Mouse (Mus musculus) cerebellum, adult 2 months (tissue): ENCODE measurements around the gene Olfr68. TPM values are rescaled to one million over a fixed set of nuclear protein-coding genes. Genes with fewer than 3 reads are reported as not detected.

Experiments
- DNase-seq, 2 experiments: peaks; one replicate each; pipeline ENCODE4 v3.0.0; 2021
- H3K27ac ChIP-seq: fragments of 200-500 bp; 2 replicates; pipeline ENCODE4 v1.5.1; 2012; ENCODE audit warnings: low read length, control low read depth, inconsistent platforms; ENCODE audit not compliant: insufficient read depth
- H3K27me3 ChIP-seq: fragments of 200-500 bp; 2 replicates; pipeline ENCODE4 v1.6.1; 2012; ENCODE audit warnings: inconsistent platforms, mild to moderate bottlenecking, low read length, moderate library complexity; ENCODE audit not compliant: control insufficient read depth, insufficient read depth
- H3K4me1 ChIP-seq: fragments of 200-500 bp; 2 replicates; pipeline ENCODE4 v1.6.1; 2011; ENCODE audit warnings: low read length; ENCODE audit not compliant: control insufficient read depth, insufficient read depth
- H3K4me3 ChIP-seq: fragments of 200-500 bp; replicated peaks from 2 replicates; pipeline ENCODE3; 2011; ENCODE audit warnings: mild to moderate bottlenecking, low read depth, low read length, control low read depth; ENCODE audit not compliant: insufficient read depth
- CTCF ChIP-seq: fragments of 200-500 bp; IDR thresholded peaks from 2 replicates; pipeline ENCODE4 v1.5.1; 2011; ENCODE audit warnings: low read depth, mild to moderate bottlenecking, control low read depth, low read length, moderate library complexity, borderline replicate concordance; ENCODE audit not compliant: insufficient read depth
- POLR2A ChIP-seq: fragments of 200-500 bp; IDR thresholded peaks from 2 replicates; pipeline ENCODE4 v1.6.1; 2011; ENCODE audit warnings: low read length, control low read depth, borderline replicate concordance; ENCODE audit not compliant: insufficient read depth
- WGBS: fragments of 180-500 bp; shearing (Covaris S2); methylation state at CpG from one replicate; pipeline ENCODE4 v1.1.7; 2018; 5-methylcytosine and 5-hydroxymethylcytosine counted together
- polyA plus RNA-seq: library from polyadenylated mRNA; depleted of rRNA; stranded (reverse); fragments of >200 nt; gene quantifications from 2 replicates; pipeline ENCODE4 v1.2.3, GENCODE M21; 2012; rRNA removed

Gene Olfr68
- polyA plus RNA-seq, 1 experiment: not detected

DNA sequence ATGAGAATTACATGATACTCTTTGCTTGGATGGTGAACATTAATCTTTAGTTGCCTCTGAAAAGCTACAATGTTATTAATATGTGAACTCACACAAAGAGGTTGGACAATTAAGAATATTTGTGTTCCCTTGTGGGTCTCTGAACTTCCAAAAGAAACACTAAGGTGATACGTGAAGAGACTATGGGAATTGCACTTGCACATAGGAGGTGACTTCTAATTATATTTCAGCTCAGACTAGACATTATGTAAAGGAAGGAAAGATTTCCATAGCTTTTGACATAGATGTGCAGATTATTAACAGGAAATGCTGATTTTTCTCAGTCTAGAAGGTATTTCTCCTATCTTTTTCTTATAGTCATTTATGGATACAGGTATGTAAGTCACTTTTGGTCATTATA lies 49.4 kb downstream of the Olfr68 start, which contains the start of gene Olfr628:
Olfr628 (plus strand) TSS at position 301 of the 400 bp plus-strand sequence.
- 92% methylated on average over 1 of the region's 1 CpGs for WGBS
- TF ChIP-seq POLR2A (no peak), CTCF (no peak)

More for the DNA sequence above, 49.4 kb downstream of the Olfr68 start, which contains the start of gene Olfr628:
- Histone ChIP-seq H3K27me3 (no peaks in the 10 kb centered on the region), H3K27ac (no peak within 1 kb of the TSS), H3K4me3 (no peak within 1 kb of the TSS), H3K4me1 (no peaks in the 10 kb centered on the region)
- DNase-seq: no peak

Other genes starting within 250 kb of the Olfr68 start
- not detected in 2 replicates for gene Olfr612, start 237.0 kb downstream of the Olfr68 start, polyA plus RNA-seq
- gene Olfr613, start 231.6 kb downstream of the Olfr68 start, polyA plus RNA-seq: not detected in 2 replicates
- not detected in 2 replicates for gene Olfr615, start 223.6 kb downstream of the Olfr68 start, polyA plus RNA-seq
- gene Olfr616, start 210.6 kb downstream of the Olfr68 start, polyA plus RNA-seq: not detected in 2 replicates
- not detected in 2 replicates for gene Olfr617, start 206.6 kb downstream of the Olfr68 start, polyA plus RNA-seq
- not detected in 2 replicates for gene Olfr618, start 189.6 kb downstream of the Olfr68 start, polyA plus RNA-seq
- gene Olfr619, start 179.1 kb downstream of the Olfr68 start, polyA plus RNA-seq: not detected in 2 replicates
- gene Olfr620, start 167.2 kb downstream of the Olfr68 start, polyA plus RNA-seq: not detected in 2 replicates
- gene Olfr622, start 137.0 kb downstream of the Olfr68 start, polyA plus RNA-seq: not detected in 2 replicates
- gene Olfr623, start 116.0 kb downstream of the Olfr68 start, polyA plus RNA-seq: not detected in 2 replicates
- not detected in 2 replicates for gene Olfr624, start 108.5 kb downstream of the Olfr68 start, polyA plus RNA-seq
- not detected in 2 replicates for gene Olfr625-ps1, start 97.0 kb downstream of the Olfr68 start, polyA plus RNA-seq
- gene Olfr243, start 65.0 kb downstream of the Olfr68 start, polyA plus RNA-seq: not detected in 2 replicates
- gene Olfr628, start 49.3 kb downstream of the Olfr68 start, polyA plus RNA-seq: not detected in 2 replicates
- gene Olfr629, start 34.8 kb downstream of the Olfr68 start, polyA plus RNA-seq: not detected in 2 replicates
- gene Olfr630, start 22.4 kb downstream of the Olfr68 start, polyA plus RNA-seq: not detected in 2 replicates
- gene Olfr69, start 8.1 kb downstream of the Olfr68 start, polyA plus RNA-seq: not detected in 2 replicates
- not detected in 2 replicates for gene Olfr67, start 12.1 kb upstream of the Olfr68 start, polyA plus RNA-seq
- 64.2 and 175 TPM in 2 replicates for gene Hbb-bt, start 34.3 kb upstream of the Olfr68 start, polyA plus RNA-seq
- gene Hbb-bs, start 48.4 kb upstream of the Olfr68 start, polyA plus RNA-seq: 581 and 1,292 TPM in 2 replicates
- not detected in 2 replicates for gene Hbb-bh2, start 60.8 kb upstream of the Olfr68 start, polyA plus RNA-seq
- gene Hbb-bh1, start 63.5 kb upstream of the Olfr68 start, polyA plus RNA-seq: 0.41 TPM in 1 of 2 replicates, not detected in the other
- 1.3 and 2.3 TPM in 2 replicates for gene Hbb-y, start 73.5 kb upstream of the Olfr68 start, polyA plus RNA-seq
- gene Olfr66, start 106.6 kb upstream of the Olfr68 start, polyA plus RNA-seq: not detected in 2 replicates
- not detected in 2 replicates for gene Olfr64, start 114.8 kb upstream of the Olfr68 start, polyA plus RNA-seq
- gene Olfr65, start 123.8 kb upstream of the Olfr68 start, polyA plus RNA-seq: not detected in 2 replicates
- not detected in 2 replicates for gene Olfr631, start 149.1 kb upstream of the Olfr68 start, polyA plus RNA-seq
- gene Olfr632, start 154.6 kb upstream of the Olfr68 start, polyA plus RNA-seq: not detected in 2 replicates
- not detected in 2 replicates for gene Olfr633, start 164.7 kb upstream of the Olfr68 start, polyA plus RNA-seq
- gene Olfr635, start 191.5 kb upstream of the Olfr68 start, polyA plus RNA-seq: not detected in 2 replicates
- gene Olfr638, start 219.0 kb upstream of the Olfr68 start, polyA plus RNA-seq: not detected in 2 replicates
- 0.02 TPM in 1 of 2 replicates, not detected in the other for gene Olfr639, start 237.6 kb upstream of the Olfr68 start, polyA plus RNA-seq
- not detected in 2 replicates for gene Olfr640, start 245.9 kb upstream of the Olfr68 start, polyA plus RNA-seq